Mouse (Mus musculus): ENCODE measurements around the gene Olfr1205. TPM values are rescaled to one million over a fixed set of nuclear protein-coding genes. Genes with fewer than 3 reads are reported as not detected.

Olfr1205 gene
- polyA plus RNA-seq (2012; rRNA removed) = not detected in 2 replicates

- no peaks in the 10 kb centered on the region for H3K36me3 ChIP-seq (ENCODE audit: control insufficient read depth, insufficient read depth, low read length)
- no peaks in the 10 kb centered on the region for H3K27me3 ChIP-seq (ENCODE audit: control insufficient read depth, insufficient read depth, low read length)
- H3K4me1 ChIP-seq (ENCODE audit: control insufficient read depth, insufficient read depth, insufficient read length, low read length) = no peaks in the 10 kb centered on the region
- no peak for TF ChIP-seq CTCF (IDR thresholded peaks at IDR 0.05; ENCODE audit: extremely low read depth, insufficient read length, insufficient replicate concordance, low read depth, low read length)
- H3K27ac ChIP-seq (ENCODE audit: insufficient read depth, low read depth, low read length) = no peak within 1 kb of the TSS
- no peak within 1 kb of the TSS for H3K4me3 ChIP-seq (ENCODE audit: low read depth, low read length)
- 83% methylated on average over 2 of the region's 2 CpGs for WGBS
Measured at GRCm38 (mm10) chr2:88829437-88829836, at the start of gene Olfr1205. TSS of gene Olfr1205 (plus strand) at chr2:88829737.

GRCm38 (mm10) chr2:88792736-88793135, 36.8 kb upstream of the Olfr1205 start, which contains the start of gene Olfr1201:
TSS of gene Olfr1201 (plus strand) at chr2:88793036.
- TF ChIP-seq CTCF (IDR thresholded peaks at IDR 0.05; ENCODE audit: extremely low read depth, insufficient read length, insufficient replicate concordance, low read depth, low read length) (no peak), POLR2A (IDR thresholded peaks at IDR 0.05; ENCODE audit: low read depth, low read length) (no peak)
- no peak within 1 kb of the TSS for H3K4me3 ChIP-seq (ENCODE audit: low read depth, low read length)

DNA sequence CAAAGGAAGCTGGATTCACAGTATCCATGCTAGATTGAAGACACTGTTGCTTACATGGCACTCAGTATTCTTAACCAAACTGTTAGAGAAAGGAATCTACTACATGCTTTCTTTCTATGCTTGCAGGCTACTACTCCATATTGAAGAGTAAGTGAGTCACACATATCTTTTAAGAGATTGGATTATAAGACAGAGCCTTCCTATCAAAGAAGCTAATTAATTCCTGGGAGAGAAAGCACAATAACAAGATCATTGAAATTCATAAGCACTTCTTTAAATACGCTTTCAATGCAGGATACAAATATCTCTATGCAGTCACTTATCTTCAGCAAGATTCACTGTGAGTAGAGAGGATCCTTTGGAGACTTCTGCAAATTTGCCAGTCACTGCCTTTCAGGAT, 15.3 kb upstream of the Olfr1205 start, which contains the start of gene Olfr1202:
Gene Olfr1202, plus strand, starts transcription at position 301 of the 400 bp plus-strand sequence.
- Histone ChIP-seq H3K4me3 (ENCODE audit: low read depth, low read length) (no peak within 1 kb of the TSS), H3K27me3 (ENCODE audit: control insufficient read depth, insufficient read depth, low read length) (no peaks in the 10 kb centered on the region), H3K27ac (ENCODE audit: insufficient read depth, low read depth, low read length) (no peak within 1 kb of the TSS), H3K4me1 (ENCODE audit: control insufficient read depth, insufficient read depth, insufficient read length, low read length) (no peaks in the 10 kb centered on the region), H3K36me3 (ENCODE audit: control insufficient read depth, insufficient read depth, low read length) (no peaks in the 10 kb centered on the region)
- 75% methylated on average over 1 of the region's 1 CpGs for WGBS
- no peak for TF ChIP-seq POLR2A (IDR thresholded peaks at IDR 0.05; ENCODE audit: low read depth, low read length)

More at GRCm38 (mm10) chr2:88792736-88793135, 36.8 kb upstream of the Olfr1205 start, which contains the start of gene Olfr1201:
- Histone ChIP-seq H3K4me1 (ENCODE audit: control insufficient read depth, insufficient read depth, insufficient read length, low read length) (no peaks in the 10 kb centered on the region), H3K27ac (ENCODE audit: insufficient read depth, low read depth, low read length) (no peak within 1 kb of the TSS), H3K27me3 (ENCODE audit: control insufficient read depth, insufficient read depth, low read length) (no peaks in the 10 kb centered on the region), H3K36me3 (ENCODE audit: control insufficient read depth, insufficient read depth, low read length) (no peaks in the 10 kb centered on the region)
- 74% methylated on average over 6 of the region's 6 CpGs for WGBS

GRCm38 (mm10) chr2:88838477-88838876, 8.9 kb downstream of the Olfr1205 start:
- Histone ChIP-seq H3K4me1 (ENCODE audit: control insufficient read depth, insufficient read depth, insufficient read length, low read length) (no peaks in the 10 kb centered on the region), H3K36me3 (ENCODE audit: control insufficient read depth, insufficient read depth, low read length) (no peaks in the 10 kb centered on the region), H3K27ac (ENCODE audit: insufficient read depth, low read depth, low read length) (no peak overlapping the region), H3K27me3 (ENCODE audit: control insufficient read depth, insufficient read depth, low read length) (no peaks in the 10 kb centered on the region), H3K4me3 (ENCODE audit: low read depth, low read length) (no peak overlapping the region)
- 25% methylated on average over 2 of the region's 2 CpGs for WGBS
- TF ChIP-seq CTCF (IDR thresholded peaks at IDR 0.05; ENCODE audit: extremely low read depth, insufficient read length, insufficient replicate concordance, low read depth, low read length) = no peak
- TF ChIP-seq POLR2A (IDR thresholded peaks at IDR 0.05; ENCODE audit: low read depth, low read length) = no peak

GRCm38 (mm10) chr2:88848992-88849391, 19.5 kb downstream of the Olfr1205 start, which contains the start of gene Olfr1204:
TSS of gene Olfr1204 (plus strand) at chr2:88849292.
- H3K27ac ChIP-seq (ENCODE audit: insufficient read depth, low read depth, low read length) = no peak within 1 kb of the TSS
- H3K27me3 ChIP-seq (ENCODE audit: control insufficient read depth, insufficient read depth, low read length) = no peaks in the 10 kb centered on the region
- H3K36me3 ChIP-seq (ENCODE audit: control insufficient read depth, insufficient read depth, low read length) = no peaks in the 10 kb centered on the region
- 88% methylated on average over 1 of the region's 1 CpGs for WGBS
- TF ChIP-seq POLR2A (IDR thresholded peaks at IDR 0.05; ENCODE audit: low read depth, low read length) (no peak), CTCF (IDR thresholded peaks at IDR 0.05; ENCODE audit: extremely low read depth, insufficient read length, insufficient replicate concordance, low read depth, low read length) (no peak)
- H3K4me1 ChIP-seq (ENCODE audit: control insufficient read depth, insufficient read depth, insufficient read length, low read length) = no peaks in the 10 kb centered on the region
- no peak within 1 kb of the TSS for H3K4me3 ChIP-seq (ENCODE audit: low read depth, low read length)

- Histone ChIP-seq H3K27ac (ENCODE audit: insufficient read depth, low read depth, low read length) (no peak within 1 kb of the TSS), H3K4me1 (ENCODE audit: control insufficient read depth, insufficient read depth, insufficient read length, low read length) (no peaks in the 10 kb centered on the region), H3K4me3 (ENCODE audit: low read depth, low read length) (no peak within 1 kb of the TSS), H3K36me3 (ENCODE audit: control insufficient read depth, insufficient read depth, low read length) (no peaks in the 10 kb centered on the region), H3K27me3 (ENCODE audit: control insufficient read depth, insufficient read depth, low read length) (no peaks in the 10 kb centered on the region)
- 78% methylated on average over 2 of the region's 2 CpGs for WGBS
- TF ChIP-seq POLR2A (IDR thresholded peaks at IDR 0.05; ENCODE audit: low read depth, low read length) = no peak
- no peak for TF ChIP-seq CTCF (IDR thresholded peaks at IDR 0.05; ENCODE audit: extremely low read depth, insufficient read length, insufficient replicate concordance, low read depth, low read length)
Measured at GRCm38 (mm10) chr2:88862931-88863330, 33.4 kb downstream of the Olfr1205 start, which contains the start of gene Olfr1206. TSS of gene Olfr1206 (plus strand) at chr2:88863231.

Other genes starting within 250 kb of the Olfr1205 start
- gene Olfr1189, start 243.3 kb upstream of the Olfr1205 start, polyA plus RNA-seq (2012; rRNA removed) = not detected in 2 replicates
- not detected in 2 replicates for gene Olfr1191-ps1, start 189.2 kb upstream of the Olfr1205 start, polyA plus RNA-seq (2012; rRNA removed)
- gene Olfr1192-ps1, start 181.2 kb upstream of the Olfr1205 start, polyA plus RNA-seq (2012; rRNA removed) = not detected in 2 replicates
- gene Olfr1193, start 154.1 kb upstream of the Olfr1205 start, polyA plus RNA-seq (2012; rRNA removed) = not detected in 2 replicates
- not detected in 2 replicates for gene Olfr1195, start 140.6 kb upstream of the Olfr1205 start, polyA plus RNA-seq (2012; rRNA removed)
- not detected in 2 replicates for gene Olfr1196, start 125.1 kb upstream of the Olfr1205 start, polyA plus RNA-seq (2012; rRNA removed)
- not detected in 2 replicates for gene Olfr1197, start 97.4 kb upstream of the Olfr1205 start, polyA plus RNA-seq (2012; rRNA removed)
- gene Olfr1198, start 78.4 kb upstream of the Olfr1205 start, polyA plus RNA-seq (2012; rRNA removed) = not detected in 2 replicates
- gene Olfr1199, start 69.3 kb upstream of the Olfr1205 start, polyA plus RNA-seq (2012; rRNA removed) = not detected in 2 replicates
- not detected in 2 replicates for gene Olfr1200, start 59.2 kb upstream of the Olfr1205 start, polyA plus RNA-seq (2012; rRNA removed)
- gene Olfr1201, start 36.7 kb upstream of the Olfr1205 start, polyA plus RNA-seq (2012; rRNA removed) = not detected in 2 replicates
- not detected in 2 replicates for gene Olfr1202, start 15.2 kb upstream of the Olfr1205 start, polyA plus RNA-seq (2012; rRNA removed)
- gene Olfr1204, start 19.6 kb downstream of the Olfr1205 start, polyA plus RNA-seq (2012; rRNA removed) = not detected in 2 replicates
- not detected in 2 replicates for gene Olfr1206, start 33.5 kb downstream of the Olfr1205 start, polyA plus RNA-seq (2012; rRNA removed)
- gene Olfr1208, start 72.6 kb downstream of the Olfr1205 start, polyA plus RNA-seq (2012; rRNA removed) = not detected in 2 replicates
- gene Olfr1209, start 85.4 kb downstream of the Olfr1205 start, polyA plus RNA-seq (2012; rRNA removed) = not detected in 2 replicates
- not detected in 2 replicates for gene Olfr1211, start 108.4 kb downstream of the Olfr1205 start, polyA plus RNA-seq (2012; rRNA removed)
- not detected in 2 replicates for gene Olfr1212, start 124.2 kb downstream of the Olfr1205 start, polyA plus RNA-seq (2012; rRNA removed)
- not detected in 2 replicates for gene Gm13762, start 150.5 kb downstream of the Olfr1205 start, polyA plus RNA-seq (2012; rRNA removed)
- not detected in 2 replicates for gene Olfr1214, start 162.9 kb downstream of the Olfr1205 start, polyA plus RNA-seq (2012; rRNA removed)
- gene Olfr1215, start 177.2 kb downstream of the Olfr1205 start, polyA plus RNA-seq (2012; rRNA removed) = not detected in 2 replicates
- not detected in 2 replicates for gene Olfr1216, start 188.6 kb downstream of the Olfr1205 start, polyA plus RNA-seq (2012; rRNA removed)
- gene Olfr1217, start 202.3 kb downstream of the Olfr1205 start, polyA plus RNA-seq (2012; rRNA removed) = not detected in 2 replicates
- gene Olfr1218, start 231.4 kb downstream of the Olfr1205 start, polyA plus RNA-seq (2012; rRNA removed) = not detected in 2 replicates